Mouse (Mus musculus): ENCODE measurements around the gene Mmd. TPM values are rescaled to one million over a fixed set of nuclear protein-coding genes. Genes with fewer than 3 reads are reported as not detected.

The Mmd gene
- polyA plus RNA-seq, 1 experiment from 2014 or later = 12.0 TPM

GRCm38 (mm10) chr11:90232685-90233084 is 16.6 kb upstream of the Mmd start:
- H3K27me3 ChIP-seq (replicated peaks) = no peaks in the 10 kb centered on the region
- H3K4me2 ChIP-seq = no peak overlapping the region
- H3K9ac ChIP-seq = no peak overlapping the region
- no peak overlapping the region for H3K27ac ChIP-seq
- H3K36me3 ChIP-seq = no peaks in the 10 kb centered on the region
- no peak overlapping the region for H3K4me3 ChIP-seq
- H3K9me3 ChIP-seq (replicated peaks) = no peaks in the 10 kb centered on the region
- WGBS (ENCODE audit: insufficient replicate concordance) = 27% methylated on average over 4 of the region's 4 CpGs
- no peak for ATAC-seq
- H3K4me1 ChIP-seq = peaks cover 12% of the 10 kb centered on the region; the same call in 1 of the 2 replicates

- Histone ChIP-seq H3K4me1 (0 out of 2 replicates have a peak, but pooled peaks cover 5% of the 10 kb centered on the region), H3K9ac (no peak overlapping the region), H3K27me3 (replicated peaks) (no peaks in the 10 kb centered on the region), H3K4me2 (no peak overlapping the region), H3K9me3 (replicated peaks) (no peaks in the 10 kb centered on the region), H3K4me3 (no peak overlapping the region), H3K36me3 (no peaks in the 10 kb centered on the region), H3K27ac (no peak overlapping the region)
- 61% methylated on average over 5 of the region's 5 CpGs for WGBS (ENCODE audit: insufficient replicate concordance)
- no peak for ATAC-seq
Measured at GRCm38 (mm10) chr11:90235221-90235620, 14.0 kb upstream of the Mmd start.

GRCm38 (mm10) chr11:90237616-90238015 is 11.6 kb upstream of the Mmd start:
- Histone ChIP-seq H3K9me3 (replicated peaks) (no peaks in the 10 kb centered on the region), H3K4me1 (no peaks in the 10 kb centered on the region), H3K4me3 (no peak overlapping the region), H3K36me3 (no peaks in the 10 kb centered on the region), H3K27ac (no peak overlapping the region), H3K9ac (no peak overlapping the region), H3K27me3 (replicated peaks) (no peaks in the 10 kb centered on the region), H3K4me2 (no peak overlapping the region)
- ATAC-seq = no peak
- 82% methylated on average over 5 of the region's 5 CpGs for WGBS (ENCODE audit: insufficient replicate concordance)

- Histone ChIP-seq H3K27ac (no peak overlapping the region), H3K4me2 (no peak overlapping the region), H3K27me3 (replicated peaks) (no peaks in the 10 kb centered on the region), H3K36me3 (no peaks in the 10 kb centered on the region), H3K9me3 (replicated peaks) (no peaks in the 10 kb centered on the region), H3K4me3 (no peak overlapping the region), H3K9ac (no peak overlapping the region), H3K4me1 (no peaks in the 10 kb centered on the region)
- WGBS (ENCODE audit: insufficient replicate concordance) = 38% methylated on average over 2 of the region's 2 CpGs
- ATAC-seq = no peak
Measured at GRCm38 (mm10) chr11:90238657-90239056, 10.6 kb upstream of the Mmd start.

GRCm38 (mm10) chr11:90240652-90241330 is 8.5 kb upstream of the Mmd start:
- H3K27me3 ChIP-seq (replicated peaks) = no peaks in the 10 kb centered on the region
- no peaks in the 10 kb centered on the region for H3K4me1 ChIP-seq
- 25% methylated on average over 6 of the region's 6 CpGs for WGBS (ENCODE audit: insufficient replicate concordance)
- no peak overlapping the region for H3K4me3 ChIP-seq
- 0 out of 2 replicates have a peak, but pooled peaks have one; percentile 35 for ATAC-seq
- no peak overlapping the region for H3K27ac ChIP-seq
- H3K4me2 ChIP-seq = no peak overlapping the region
- no peak overlapping the region for H3K9ac ChIP-seq
- no peaks in the 10 kb centered on the region for H3K9me3 ChIP-seq (replicated peaks)
- H3K36me3 ChIP-seq = no peaks in the 10 kb centered on the region

GRCm38 (mm10) chr11:90241874-90242273 is 7.4 kb upstream of the Mmd start:
- no peaks in the 10 kb centered on the region for H3K9me3 ChIP-seq (replicated peaks)
- 34% methylated on average over 2 of the region's 2 CpGs for whole genome bisulfite sequencing (ENCODE audit: insufficient replicate concordance)
- no peaks in the 10 kb centered on the region for H3K4me1 ChIP-seq
- no peak overlapping the region for H3K4me3 ChIP-seq
- H3K9ac ChIP-seq = no peak overlapping the region
- no peak overlapping the region for H3K27ac ChIP-seq
- ATAC-seq = no peak
- H3K27me3 ChIP-seq (replicated peaks) = no peaks in the 10 kb centered on the region
- H3K4me2 ChIP-seq = no peak overlapping the region
- no peaks in the 10 kb centered on the region for H3K36me3 ChIP-seq

- Histone ChIP-seq H3K4me2 (no peak overlapping the region), H3K27ac (no peak overlapping the region), H3K4me3 (no peak overlapping the region), H3K27me3 (replicated peaks) (no peaks in the 10 kb centered on the region), H3K9ac (no peak overlapping the region), H3K4me1 (0 out of 2 replicates have a peak, but pooled peaks cover 1% of the 10 kb centered on the region), H3K9me3 (replicated peaks) (no peaks in the 10 kb centered on the region), H3K36me3 (no peaks in the 10 kb centered on the region)
- WGBS (ENCODE audit: insufficient replicate concordance) = 92% methylated on average over 2 of the region's 2 CpGs
- no peak for ATAC-seq
Measured at GRCm38 (mm10) chr11:90243300-90243699, 6.0 kb upstream of the Mmd start.

GRCm38 (mm10) chr11:90245630-90246029 is 3.6 kb upstream of the Mmd start:
- no peak overlapping the region for H3K27ac ChIP-seq
- no peak overlapping the region for H3K4me3 ChIP-seq
- H3K9me3 ChIP-seq (replicated peaks) = no peaks in the 10 kb centered on the region
- H3K9ac ChIP-seq = no peak overlapping the region
- H3K4me1 ChIP-seq = peaks cover 21% of the 10 kb centered on the region
- ATAC-seq = no peak
- WGBS (ENCODE audit: insufficient replicate concordance) = 63% methylated on average over 6 of the region's 6 CpGs
- H3K4me2 ChIP-seq = no peak overlapping the region
- H3K36me3 ChIP-seq = no peaks in the 10 kb centered on the region
- no peaks in the 10 kb centered on the region for H3K27me3 ChIP-seq (replicated peaks)

- Histone ChIP-seq H3K4me3 (no peak overlapping the region), H3K4me2 (no peak overlapping the region), H3K9me3 (replicated peaks) (no peaks in the 10 kb centered on the region), H3K4me1 (peaks cover 30% of the 10 kb centered on the region), H3K27me3 (replicated peaks) (no peaks in the 10 kb centered on the region), H3K9ac (no peak overlapping the region), H3K36me3 (no peaks in the 10 kb centered on the region), H3K27ac (no peak overlapping the region)
- no peak for ATAC-seq
- 70% methylated on average over 4 of the region's 4 CpGs for WGBS (ENCODE audit: insufficient replicate concordance)
Measured at GRCm38 (mm10) chr11:90246676-90247075, 2.6 kb upstream of the Mmd start.

GRCm38 (mm10) chr11:90247793-90248192 is 1.5 kb upstream of the Mmd start:
- Histone ChIP-seq H3K4me3 (no peak overlapping the region), H3K9me3 (replicated peaks) (no peaks in the 10 kb centered on the region), H3K4me1 (peaks cover 39% of the 10 kb centered on the region), H3K4me2 (no peak overlapping the region), H3K27ac (no peak overlapping the region), H3K36me3 (no peaks in the 10 kb centered on the region), H3K9ac (no peak overlapping the region), H3K27me3 (replicated peaks) (no peaks in the 10 kb centered on the region)
- WGBS (ENCODE audit: insufficient replicate concordance) = 32% methylated on average over 4 of the region's 4 CpGs
- no peak for ATAC-seq

GRCm38 (mm10) chr11:90249701-90250141 is 465 bp downstream of the Mmd start:
- H3K9ac ChIP-seq = peak overlapping the region; percentile 84
- H3K27ac ChIP-seq = peak overlapping the region; percentile 71
- no peaks in the 10 kb centered on the region for H3K36me3 ChIP-seq
- peak overlapping the region; percentile 82 for H3K4me3 ChIP-seq
- H3K9me3 ChIP-seq (replicated peaks) = no peaks in the 10 kb centered on the region
- H3K4me2 ChIP-seq = peak overlapping the region; percentile 92
- ATAC-seq = no peak
- no peaks in the 10 kb centered on the region for H3K27me3 ChIP-seq (replicated peaks)
- H3K4me1 ChIP-seq = peaks cover 39% of the 10 kb centered on the region
- 1% methylated on average over 22 of the region's 22 CpGs for WGBS (ENCODE audit: insufficient replicate concordance)

GRCm38 (mm10) chr11:90250189-90250588 is 933 bp downstream of the Mmd start:
- no peak for ATAC-seq
- Histone ChIP-seq H3K4me3 (peak overlapping the region; percentile 82), H3K36me3 (no peaks in the 10 kb centered on the region), H3K4me1 (peaks cover 39% of the 10 kb centered on the region), H3K9ac (peak overlapping the region; percentile 84), H3K27ac (0 out of 2 replicates have a peak overlapping the region, but pooled peaks have one; percentile 71), H3K9me3 (replicated peaks) (no peaks in the 10 kb centered on the region), H3K4me2 (peak overlapping the region; percentile 92), H3K27me3 (replicated peaks) (no peaks in the 10 kb centered on the region)
- WGBS (ENCODE audit: insufficient replicate concordance) = 3% methylated on average over 9 of the region's 9 CpGs
